In genomic region chr9:83924356-83924755, GRCm38 (mm10) we compare ENCODE assay signal across 7 mouse cellular contexts. TPM values are rescaled to one million over a fixed set of nuclear protein-coding genes. Genes with fewer than 3 reads are reported as not detected.
DNase-seq lines count a peak whose midpoint lies in the region; ATAC-seq lines count a peak whose summit lies in the region.

No protein-coding gene starts in this region.

- H3K27ac ChIP-seq in lung, embryonic 15.5 days: no peak overlapping the region
- H3K27ac ChIP-seq in forebrain, embryonic 13.5 days: no peak overlapping the region
- H3K27ac ChIP-seq in limb, embryonic 10.5 days: no peak overlapping the region
- H3K27ac ChIP-seq in neural tube, embryonic 15.5 days (replicated peaks): no peak overlapping the region

- DNase-seq in lung, postnatal 25 days (ENCODE audit: low spot score): no peak
- no peak for DNase-seq in limb, embryonic 10.5 days (ENCODE audit: low spot score)
- no peak for DNase-seq in ovary, postnatal 14 days (ENCODE audit: low spot score)
- DNase-seq in natural killer cell, adult 2 months (ENCODE audit: low spot score in 2 of 2): no peak

- no peaks in the 10 kb centered on the region for H3K9me3 ChIP-seq in lung, embryonic 15.5 days
- no peaks in the 10 kb centered on the region for H3K9me3 ChIP-seq in forebrain, embryonic 13.5 days (replicated peaks)
- H3K9me3 ChIP-seq in limb, embryonic 10.5 days (replicated peaks): no peaks in the 10 kb centered on the region
- H3K9me3 ChIP-seq in neural tube, embryonic 15.5 days (replicated peaks): no peaks in the 10 kb centered on the region

- peak overlapping the region; percentile 72 for H3K4me2 ChIP-seq in lung, embryonic 15.5 days
- H3K4me2 ChIP-seq in forebrain, embryonic 13.5 days: peak overlapping the region; percentile 66
- peak overlapping the region; percentile 72 for H3K4me2 ChIP-seq in neural tube, embryonic 15.5 days

- H3K27me3 ChIP-seq in lung, embryonic 15.5 days: no peaks in the 10 kb centered on the region
- no peaks in the 10 kb centered on the region for H3K27me3 ChIP-seq in forebrain, embryonic 13.5 days
- H3K27me3 ChIP-seq in limb, embryonic 10.5 days (ENCODE audit: low read depth, poor library complexity, severe bottlenecking): no peaks in the 10 kb centered on the region
- no peaks in the 10 kb centered on the region for H3K27me3 ChIP-seq in neural tube, embryonic 15.5 days (replicated peaks)

- peak overlapping the region; percentile 85 for H3K4me3 ChIP-seq in lung, embryonic 15.5 days
- H3K4me3 ChIP-seq in forebrain, embryonic 13.5 days: peak overlapping the region; percentile 55
- H3K4me3 ChIP-seq in limb, embryonic 10.5 days: peak overlapping the region; percentile 81
- peak overlapping the region; percentile 67 for H3K4me3 ChIP-seq in neural tube, embryonic 15.5 days (replicated peaks)

- peaks cover 10% of the 10 kb centered on the region; the same call in 1 of the 2 replicates for H3K4me1 ChIP-seq in lung, embryonic 15.5 days
- H3K4me1 ChIP-seq in forebrain, embryonic 13.5 days: peaks cover 6% of the 10 kb centered on the region
- peaks cover 7% of the 10 kb centered on the region for H3K4me1 ChIP-seq in limb, embryonic 10.5 days
- peaks cover 6% of the 10 kb centered on the region for H3K4me1 ChIP-seq in neural tube, embryonic 15.5 days

- H3K36me3 ChIP-seq in lung, embryonic 15.5 days: no peaks in the 10 kb centered on the region
- H3K36me3 ChIP-seq in forebrain, embryonic 13.5 days (ENCODE audit: poor library complexity, severe bottlenecking): no peaks in the 10 kb centered on the region
- no peaks in the 10 kb centered on the region for H3K36me3 ChIP-seq in limb, embryonic 10.5 days
- H3K36me3 ChIP-seq in neural tube, embryonic 15.5 days: no peaks in the 10 kb centered on the region

- 83% methylated on average over 5 of the region's 5 CpGs for WGBS in lung, embryonic 15.5 days
- 90% methylated on average over 5 of the region's 5 CpGs for WGBS in forebrain, embryonic 13.5 days
- WGBS in limb, embryonic 10.5 days: 91% methylated on average over 5 of the region's 5 CpGs
- WGBS in neural tube, embryonic 15.5 days: 95% methylated on average over 5 of the region's 5 CpGs

- no peak overlapping the region for H3K9ac ChIP-seq in lung, embryonic 15.5 days
- no peak overlapping the region for H3K9ac ChIP-seq in forebrain, embryonic 13.5 days
- H3K9ac ChIP-seq in neural tube, embryonic 15.5 days (replicated peaks): no peak overlapping the region

- no peak for ATAC-seq in lung, embryonic 15.5 days (ENCODE audit: borderline replicate concordance, extremely low read depth, low FRiP score, low TSS enrichment)
- ATAC-seq in forebrain, embryonic 13.5 days: no peak
- no peak for ATAC-seq in neural tube, embryonic 15.5 days (ENCODE audit: low FRiP score)

RNA-seq across cellular contexts. Expression of gene Bckdhb, which starts 0.6 kb away (rescaled TPM):
- polyA plus RNA-seq in lung, embryonic 15.5 days (2015; fragmentation: Nextera tagmentation; extraction: Ambion mirVana): 41.0 and 43.7 TPM in 2 replicates
- polyA plus RNA-seq in forebrain, embryonic 13.5 days (2015; fragmentation: Nextera tagmentation; extraction: Ambion mirVana): 40.1 and 47.5 TPM in 2 replicates
- 68.6 and 68.7 TPM in 2 replicates for polyA plus RNA-seq in limb, embryonic 10.5 days (2016; fragmentation: Nextera tagmentation; extraction: Ambion mirVana)
- 39.9 and 43.4 TPM in 2 replicates for polyA plus RNA-seq in neural tube, embryonic 15.5 days (2015; fragmentation: Nextera tagmentation; extraction: Ambion mirVana)
